Mouse (Mus musculus) lung, adult 2 months (tissue): ENCODE measurements around the gene Trrap. TPM values are rescaled to one million over a fixed set of nuclear protein-coding genes. Genes with fewer than 3 reads are reported as not detected.
"Not testable (repeated sequence)": the region's sequence is repeated elsewhere in the genome, so short reads cannot be mapped to it uniquely, and the experiment has no call there.

Source experiments
- DNase-seq: peaks from one replicate; pipeline ENCODE4 v3.0.0; 2022
- H3K4me1 ChIP-seq: fragments of 200-500 bp; 2 replicates; pipeline ENCODE4 v1.6.1; 2011; ENCODE audit warnings: low read length; ENCODE audit not compliant: control insufficient read depth, insufficient read depth
- H3K4me3 ChIP-seq: fragments of 200-500 bp; replicated peaks from 2 replicates; pipeline ENCODE3; 2011; ENCODE audit warnings: low read depth, mild to moderate bottlenecking, control low read depth, low read length; ENCODE audit errors: extremely low read depth
- CTCF ChIP-seq: fragments of 200-500 bp; IDR thresholded peaks from 2 replicates; pipeline ENCODE4 v1.5.1; 2011; ENCODE audit warnings: mild to moderate bottlenecking, low read length, control low read depth; ENCODE audit not compliant: insufficient read depth
- POLR2A ChIP-seq: fragments of 200-500 bp; IDR thresholded peaks from 2 replicates; pipeline ENCODE4 v1.6.1; 2011; ENCODE audit warnings: low read depth, mild to moderate bottlenecking, control low read depth, low read length, borderline replicate concordance; ENCODE audit errors: extremely low read depth
- WGBS: fragments of 180-500 bp; shearing (Covaris S2); methylation state at CpG from one replicate; pipeline ENCODE4 v1.1.7; 2018; 5-methylcytosine and 5-hydroxymethylcytosine counted together
- polyA plus RNA-seq: library from polyadenylated mRNA; depleted of rRNA; stranded (reverse); fragments of >200 nt; gene quantifications from 2 replicates; pipeline ENCODE4 v1.2.3, GENCODE M21; 2012; rRNA removed

Gene Trrap
- 74.2 and 91.6 TPM in 2 replicates for polyA plus RNA-seq

GRCm38 (mm10) chr5:144767106-144767798 lies at the start of gene Trrap:
Trrap (plus strand) TSS chr5:144767732.
- H3K4me1 ChIP-seq, DNase-seq: not testable (repeated sequence)
- 80% methylated on average over 12 of the region's 15 CpGs for WGBS
- peak within 1 kb of the TSS; percentile 96 for H3K4me3 ChIP-seq

GRCm38 (mm10) chr5:144719781-144720180 lies 47.8 kb upstream of the Trrap start:
- H3K4me1 ChIP-seq, result no peaks in the 10 kb centered on the region
- 67% methylated on average over 6 of the region's 6 CpGs for WGBS
- TF ChIP-seq POLR2A (no peak), CTCF (no peak)
- no peak for DNase-seq
- no peak overlapping the region for H3K4me3 ChIP-seq

GRCm38 (mm10) chr5:144720281-144720680 lies 47.3 kb upstream of the Trrap start:
- 65% methylated on average over 4 of the region's 4 CpGs for WGBS
- H3K4me1 ChIP-seq, result no peaks in the 10 kb centered on the region
- TF ChIP-seq CTCF, result no peak
- TF ChIP-seq POLR2A, result no peak
- no peak for DNase-seq
- H3K4me3 ChIP-seq, result no peak overlapping the region

- WGBS, result 50% methylated on average over 2 of the region's 2 CpGs
- Histone ChIP-seq H3K4me1 (no peaks in the 10 kb centered on the region), H3K4me3 (no peak overlapping the region)
- TF ChIP-seq CTCF (no peak), POLR2A (no peak)
- DNase-seq, result no peak
These were observed 42.6 kb upstream of the Trrap start for GRCm38 (mm10) chr5:144724926-144725325.

DNA sequence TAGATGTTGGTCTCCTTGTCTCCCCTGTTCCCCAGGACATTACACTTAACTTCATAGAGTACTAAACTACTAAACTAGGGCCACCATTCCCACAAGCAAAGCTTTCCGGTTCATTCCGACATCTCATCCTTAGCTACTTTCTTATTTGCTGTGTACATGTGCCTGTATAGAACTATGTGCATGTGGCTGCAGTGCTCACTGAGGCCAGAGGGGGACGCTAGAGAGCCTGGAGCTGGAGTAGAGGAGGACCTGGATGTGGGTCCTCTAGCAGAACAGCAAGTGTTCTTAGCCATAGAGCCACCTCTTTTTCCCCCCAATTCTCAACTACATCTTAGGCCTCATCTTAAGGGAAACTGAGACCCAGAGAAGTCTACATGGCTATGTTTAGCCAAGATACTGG lies 42.0 kb upstream of the Trrap start:
- H3K4me3 ChIP-seq, result no peak overlapping the region
- 75% methylated on average over 3 of the region's 3 CpGs for WGBS
- no peak for DNase-seq
- TF ChIP-seq POLR2A (no peak), CTCF (0 out of 2 replicates have a peak, but pooled peaks have one; percentile 3)
- no peaks in the 10 kb centered on the region for H3K4me1 ChIP-seq

DNA sequence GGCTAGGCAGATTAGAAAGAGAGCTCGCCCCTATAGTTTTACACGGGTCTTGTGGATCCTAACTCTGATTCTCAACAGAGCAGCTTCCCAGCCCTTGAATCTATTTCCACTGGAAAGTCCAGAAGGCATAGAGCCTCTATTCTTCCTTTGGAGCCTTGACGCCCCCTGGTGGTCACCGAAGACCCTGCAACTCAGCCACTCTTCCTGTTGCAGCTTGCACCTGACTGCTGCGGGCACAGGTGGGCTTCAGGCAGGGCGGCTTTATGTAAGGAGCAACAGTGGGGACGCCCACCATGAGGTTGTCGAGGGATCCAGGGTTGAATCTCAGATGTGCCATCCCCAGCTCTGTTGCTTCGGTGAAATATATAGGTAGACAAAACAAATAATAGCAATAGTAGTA lies 40.4 kb upstream of the Trrap start:
- 6% methylated on average over 9 of the region's 9 CpGs for WGBS
- peak; percentile 57 for DNase-seq
- Histone ChIP-seq H3K4me1 (no peaks in the 10 kb centered on the region), H3K4me3 (no peak overlapping the region)
- TF ChIP-seq CTCF, result peak; percentile 70
- TF ChIP-seq POLR2A, result no peak

DNA sequence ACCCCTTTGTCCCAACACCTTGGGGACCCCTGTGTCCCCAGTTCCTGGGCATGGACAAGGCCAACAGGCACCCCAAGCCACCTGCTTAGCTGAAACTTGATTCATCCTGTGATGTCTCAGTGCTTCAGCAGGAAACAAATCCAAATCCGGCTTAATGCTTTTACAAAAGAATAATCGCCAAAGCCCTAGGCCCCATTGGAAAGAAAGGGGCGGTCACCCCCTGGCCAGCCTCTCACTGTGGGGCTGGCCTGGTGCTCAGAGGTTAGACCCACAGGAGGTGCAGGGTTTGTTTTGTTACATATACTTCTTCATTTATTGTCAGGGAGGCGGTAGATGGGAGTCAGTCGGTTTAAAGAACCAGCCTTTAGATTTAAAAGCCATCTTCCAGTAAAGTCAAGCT lies 39.3 kb upstream of the Trrap start:
- WGBS, result 46% methylated on average over 5 of the region's 5 CpGs
- no peak for DNase-seq
- Histone ChIP-seq H3K4me3 (no peak overlapping the region), H3K4me1 (no peaks in the 10 kb centered on the region)
- TF ChIP-seq CTCF, result no peak
- TF ChIP-seq POLR2A, result no peak

GRCm38 (mm10) chr5:144729216-144729615 lies 38.3 kb upstream of the Trrap start:
- no peak for TF ChIP-seq POLR2A
- TF ChIP-seq CTCF, result no peak
- WGBS, result 84% methylated on average over 8 of the region's 8 CpGs
- no peak for DNase-seq
- H3K4me1 ChIP-seq, result no peaks in the 10 kb centered on the region
- H3K4me3 ChIP-seq, result no peak overlapping the region

GRCm38 (mm10) chr5:144733953-144734352 lies 33.6 kb upstream of the Trrap start:
- Histone ChIP-seq H3K4me1 (no peaks in the 10 kb centered on the region), H3K4me3 (no peak overlapping the region)
- DNase-seq, result peak; percentile 32
- 24% methylated on average over 4 of the region's 4 CpGs for WGBS
- peak; percentile 43; the same call in 1 of the 2 replicates for TF ChIP-seq CTCF
- TF ChIP-seq POLR2A, result no peak

GRCm38 (mm10) chr5:144734949-144735348 lies 32.6 kb upstream of the Trrap start:
- 30% methylated on average over 8 of the region's 8 CpGs for WGBS
- H3K4me1 ChIP-seq, result no peaks in the 10 kb centered on the region
- TF ChIP-seq CTCF, result peak; percentile 93
- TF ChIP-seq POLR2A, result no peak
- H3K4me3 ChIP-seq, result no peak overlapping the region
- peak; percentile 70 for DNase-seq
